Mouse (Mus musculus) retina, adult 2 months (tissue): ENCODE measurements around the gene Jph3.

Experiments
- DNase-seq: peaks from one replicate; pipeline ENCODE4 v3.0.0-alpha.2; 2012; ENCODE audit warnings: low read depth, low spot score

Gene Jph3

DNA sequence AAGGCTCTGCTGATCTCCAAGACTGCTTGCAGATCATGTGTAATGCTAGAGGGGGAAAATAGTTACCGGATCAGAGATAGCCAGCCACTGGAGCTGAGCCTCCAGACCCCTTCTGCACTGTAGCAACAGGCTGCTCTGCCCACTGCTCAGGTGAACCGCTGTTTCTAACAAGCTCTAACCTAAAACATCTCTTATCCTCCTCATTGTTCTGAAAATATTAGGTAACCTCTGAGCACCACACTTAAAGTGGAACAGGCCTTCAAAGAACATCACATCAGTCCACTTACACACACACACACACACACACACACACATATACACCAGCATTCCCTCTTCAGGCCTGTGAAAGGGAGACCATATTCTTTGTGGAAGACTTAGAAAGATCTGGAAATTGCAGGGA is 102.6 kb downstream of the Jph3 start:
- DNase-seq, result no peak

DNA sequence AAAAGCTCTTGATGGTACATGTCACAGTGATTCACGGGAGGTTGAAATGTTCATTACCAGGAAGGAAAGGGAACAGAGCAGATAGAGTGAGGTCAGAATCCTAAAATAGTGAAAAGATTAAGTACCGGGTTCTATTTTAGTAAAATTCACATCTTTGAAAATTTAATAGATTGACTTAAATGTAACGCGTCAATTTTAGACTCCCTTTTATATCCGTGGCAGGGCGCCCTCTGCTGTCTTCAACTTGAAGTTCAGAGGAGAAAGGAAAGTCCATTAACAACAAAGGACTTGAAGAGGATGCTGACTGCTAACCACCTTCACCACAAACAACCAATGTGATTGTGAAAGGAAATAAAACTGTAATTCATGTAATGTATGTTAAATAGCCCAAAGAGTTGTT is 103.1 kb downstream of the Jph3 start:
- DNase-seq, result no peak

DNA sequence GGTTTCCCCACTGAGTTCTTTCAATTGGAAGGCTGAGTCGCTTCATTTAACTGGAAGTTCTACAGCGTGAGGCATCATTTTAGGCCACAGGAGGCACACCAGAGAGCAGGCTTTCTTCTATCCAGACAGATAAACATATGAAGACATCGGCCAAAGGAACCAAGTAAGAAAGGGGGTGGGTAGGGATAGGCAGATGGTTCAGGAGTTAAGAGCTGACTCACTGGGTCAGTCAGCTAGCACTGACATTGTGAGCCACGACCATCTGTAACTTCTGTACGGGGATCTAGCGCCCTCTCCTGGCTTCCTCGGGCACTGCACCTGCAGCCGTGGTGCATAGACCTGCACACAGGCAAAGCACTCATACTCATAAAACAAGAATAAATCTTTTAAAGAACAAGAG is 111.8 kb downstream of the Jph3 start:
- no peak for DNase-seq

DNA sequence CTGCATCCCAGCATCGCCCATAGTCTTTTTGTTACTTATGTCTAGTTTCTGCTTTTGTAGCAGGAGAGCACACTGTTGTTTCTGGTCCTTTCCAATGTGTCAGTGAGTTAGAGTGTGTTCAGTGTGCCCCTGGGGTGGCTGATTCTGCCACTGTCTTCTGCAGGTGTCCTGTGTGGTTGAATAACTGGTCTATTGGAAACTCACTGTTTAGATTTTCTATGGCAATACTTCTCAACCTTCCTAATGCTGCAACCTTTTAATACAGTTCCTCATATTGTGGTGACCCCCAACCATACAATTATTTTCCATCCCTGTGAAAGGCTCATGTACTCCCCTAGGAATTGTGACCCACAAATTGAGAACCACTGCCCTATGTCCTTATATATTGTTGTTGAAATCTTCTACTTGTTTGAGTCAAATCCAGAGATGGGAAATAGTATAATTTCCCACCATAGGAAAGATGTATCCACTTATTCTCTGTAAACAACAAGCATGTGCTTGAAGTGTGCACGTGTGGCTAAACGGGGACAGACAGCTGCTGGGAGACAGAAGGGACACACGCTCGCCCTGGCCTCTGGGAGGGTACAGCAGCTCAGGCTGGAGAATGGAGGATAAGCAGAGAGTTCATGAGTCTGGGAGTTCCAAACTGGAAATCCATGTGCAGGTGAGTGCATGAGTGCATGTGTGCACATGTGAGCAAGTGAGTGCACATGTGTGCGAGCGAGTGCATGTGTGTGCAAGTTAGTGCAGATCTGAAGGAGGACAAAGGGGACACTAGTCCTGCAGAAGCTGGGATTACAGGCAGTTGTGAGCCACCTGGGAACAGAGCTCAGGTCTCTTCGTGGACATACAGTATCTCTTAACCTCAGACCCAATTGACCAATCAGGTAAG is 112.9 kb downstream of the Jph3 start:
- no peak for DNase-seq

DNA sequence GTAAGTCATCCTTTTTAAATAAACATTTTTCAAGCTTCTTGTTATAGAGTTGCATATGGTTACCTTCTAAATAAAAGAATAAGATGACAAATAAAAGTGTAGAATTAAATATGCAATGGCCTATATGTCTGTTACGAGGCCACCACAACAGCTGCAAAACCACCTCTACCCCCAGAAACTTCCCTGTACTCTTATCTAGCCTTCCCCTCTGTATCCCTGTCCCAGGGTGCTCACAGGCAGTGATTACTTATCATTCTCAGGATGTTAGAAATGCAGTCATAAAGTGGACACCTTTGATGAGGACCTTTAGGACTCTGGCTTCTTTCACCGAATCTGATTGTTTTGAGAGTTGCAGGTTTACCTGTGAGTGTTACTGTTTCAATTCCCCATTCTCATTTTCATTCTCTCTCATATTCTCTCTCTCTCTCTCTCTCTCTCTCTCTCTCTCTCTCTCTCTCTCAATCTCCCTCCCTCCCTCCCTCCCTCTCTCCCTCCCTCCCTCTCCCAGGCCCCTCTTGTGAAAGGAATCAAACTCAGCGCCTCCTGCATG is 113.8 kb downstream of the Jph3 start:
- no peak for DNase-seq
